Mouse (Mus musculus) forebrain, embryonic 13.5 days (tissue): Measurements from ENCODE around the gene Tenm4. TPM values are rescaled to one million over a fixed set of nuclear protein-coding genes. Genes with fewer than 3 reads are reported as not detected.

Experiments used
- ATAC-seq: fragments of 200-750 bp; cut with Nextera tagmentation; 2 replicates; pipeline ENCODE4 v1.8.0; 2017
- H3K27ac ChIP-seq: fragments of 300-500 bp; sonication (generic); 2 replicates; pipeline ENCODE4 v1.5.1; 2015; ENCODE audit warnings: inconsistent platforms, mild to moderate bottlenecking, moderate library complexity
- H3K27me3 ChIP-seq: fragments of 300-500 bp; sonication (generic); 2 replicates; pipeline ENCODE4 v1.6.1; 2015; ENCODE audit warnings: mild to moderate bottlenecking, inconsistent platforms
- H3K36me3 ChIP-seq: fragments of 300-500 bp; sonication (generic); 2 replicates; pipeline ENCODE4 v1.6.1; 2015; ENCODE audit warnings: mild to moderate bottlenecking, inconsistent platforms; ENCODE audit not compliant: poor library complexity, severe bottlenecking
- H3K4me1 ChIP-seq: fragments of 300-500 bp; sonication (generic); 2 replicates; pipeline ENCODE4 v1.6.1; 2015; ENCODE audit warnings: inconsistent platforms
- H3K4me2 ChIP-seq: fragments of 300-500 bp; sonication (generic); 2 replicates; pipeline ENCODE4 v1.6.1; 2015; ENCODE audit warnings: inconsistent platforms, mild to moderate bottlenecking, moderate library complexity
- H3K4me3 ChIP-seq: fragments of 300-500 bp; sonication (generic); 2 replicates; pipeline ENCODE4 v1.5.1; 2015; ENCODE audit warnings: mild to moderate bottlenecking, inconsistent platforms
- H3K9ac ChIP-seq: fragments of 300-500 bp; sonication (generic); 2 replicates; pipeline ENCODE4 v1.6.1; 2015; ENCODE audit warnings: mild to moderate bottlenecking, inconsistent platforms
- H3K9me3 ChIP-seq: fragments of 300-500 bp; sonication (generic); replicated peaks from 2 replicates; pipeline ENCODE4 v1.6.1; 2016; ENCODE audit warnings: inconsistent platforms
- WGBS: fragments of 180-500 bp; shearing (Covaris S2); methylation state at CpG from one replicate; pipeline ENCODE4 v1.1.7; 2015; 5-methylcytosine and 5-hydroxymethylcytosine counted together
- polyA plus RNA-seq: library from polyadenylated mRNA; unstranded; fragments of >200 nt; fragmentation: Nextera tagmentation; extraction: Ambion mirVana; gene quantifications from 2 replicates; pipeline ENCODE4 v1.2.1, GENCODE M21; 2015

Tenm4 gene
- polyA plus RNA-seq, 1 experiment from 2014 or later: 73.6 TPM

GRCm38 (mm10) chr7:96890035-96890621 lies 719.1 kb downstream of the Tenm4 start:
- peaks cover 59% of the 10 kb centered on the region for H3K36me3 ChIP-seq
- H3K9me3 ChIP-seq: no peaks in the 10 kb centered on the region
- peak; percentile 54; the same call in 1 of the 2 replicates for ATAC-seq
- H3K27ac ChIP-seq: peak overlapping the region; percentile 75
- no peak overlapping the region for H3K4me2 ChIP-seq
- no peak overlapping the region for H3K9ac ChIP-seq
- 32% methylated on average over 7 of the region's 7 CpGs for WGBS
- H3K27me3 ChIP-seq: no peaks in the 10 kb centered on the region
- H3K4me3 ChIP-seq: no peak overlapping the region
- H3K4me1 ChIP-seq: peaks cover 33% of the 10 kb centered on the region

- peaks cover 59% of the 10 kb centered on the region for H3K36me3 ChIP-seq
- WGBS: 72% methylated on average over 10 of the region's 10 CpGs
- H3K9ac ChIP-seq: no peak overlapping the region
- H3K4me3 ChIP-seq: no peak overlapping the region
- no peak for ATAC-seq
- no peak overlapping the region for H3K4me2 ChIP-seq
- H3K9me3 ChIP-seq: no peaks in the 10 kb centered on the region
- H3K27me3 ChIP-seq: no peaks in the 10 kb centered on the region
- peak overlapping the region; percentile 75; the same call in 1 of the 2 replicates for H3K27ac ChIP-seq
- H3K4me1 ChIP-seq: peaks cover 33% of the 10 kb centered on the region
Measured at GRCm38 (mm10) chr7:96890987-96891386, 719.9 kb downstream of the Tenm4 start.

- H3K27ac ChIP-seq: peak overlapping the region; percentile 70
- H3K36me3 ChIP-seq: peaks cover 61% of the 10 kb centered on the region
- no peak overlapping the region for H3K9ac ChIP-seq
- H3K4me2 ChIP-seq: no peak overlapping the region
- no peaks in the 10 kb centered on the region for H3K27me3 ChIP-seq
- peak; percentile 77 for ATAC-seq
- no peaks in the 10 kb centered on the region for H3K9me3 ChIP-seq
- no peak overlapping the region for H3K4me3 ChIP-seq
- peaks cover 34% of the 10 kb centered on the region for H3K4me1 ChIP-seq
- WGBS: 57% methylated on average over 10 of the region's 10 CpGs
Measured at GRCm38 (mm10) chr7:96899036-96899569, 728.1 kb downstream of the Tenm4 start.

GRCm38 (mm10) chr7:96902183-96902582 lies 731.1 kb downstream of the Tenm4 start:
- Histone ChIP-seq H3K4me2 (no peak overlapping the region), H3K4me1 (peaks cover 52% of the 10 kb centered on the region), H3K27ac (peak overlapping the region; percentile 1; the same call in 1 of the 2 replicates)

GRCm38 (mm10) chr7:96903088-96903985 lies 732.3 kb downstream of the Tenm4 start:
- Histone ChIP-seq H3K9me3 (no peaks in the 10 kb centered on the region), H3K4me1 (peaks cover 62% of the 10 kb centered on the region), H3K4me2 (no peak overlapping the region), H3K36me3 (peaks cover 66% of the 10 kb centered on the region), H3K27me3 (no peaks in the 10 kb centered on the region), H3K4me3 (no peak overlapping the region), H3K9ac (no peak overlapping the region), H3K27ac (peak overlapping the region; percentile 1; the same call in 1 of the 2 replicates)
- 56% methylated on average over 17 of the region's 17 CpGs for WGBS
- ATAC-seq: no peak

More at GRCm38 (mm10) chr7:96902183-96902582, 731.1 kb downstream of the Tenm4 start:
- Histone ChIP-seq H3K36me3 (peaks cover 59% of the 10 kb centered on the region), H3K27me3 (no peaks in the 10 kb centered on the region), H3K9ac (no peak overlapping the region), H3K9me3 (no peaks in the 10 kb centered on the region), H3K4me3 (no peak overlapping the region)
- no peak for ATAC-seq
- 67% methylated on average over 5 of the region's 5 CpGs for WGBS

- ATAC-seq: 0 out of 2 replicates have a peak, but pooled peaks have one; percentile 14
- H3K4me1 ChIP-seq: peaks cover 59% of the 10 kb centered on the region
- no peak overlapping the region for H3K9ac ChIP-seq
- WGBS: 50% methylated on average over 3 of the region's 3 CpGs
- H3K4me2 ChIP-seq: no peak overlapping the region
- peaks cover 61% of the 10 kb centered on the region for H3K36me3 ChIP-seq
- no peaks in the 10 kb centered on the region for H3K27me3 ChIP-seq
- H3K27ac ChIP-seq: peak overlapping the region; percentile 51
- no peak overlapping the region for H3K4me3 ChIP-seq
- H3K9me3 ChIP-seq: no peaks in the 10 kb centered on the region
Measured at GRCm38 (mm10) chr7:96904442-96904841, 733.4 kb downstream of the Tenm4 start.

- Histone ChIP-seq H3K4me3 (no peak overlapping the region), H3K27me3 (no peaks in the 10 kb centered on the region), H3K9ac (no peak overlapping the region), H3K4me2 (no peak overlapping the region), H3K36me3 (peaks cover 61% of the 10 kb centered on the region), H3K9me3 (no peaks in the 10 kb centered on the region), H3K27ac (peak overlapping the region; percentile 51; the same call in 1 of the 2 replicates), H3K4me1 (peaks cover 60% of the 10 kb centered on the region)
- 82% methylated on average over 1 of the region's 1 CpGs for WGBS
- no peak for ATAC-seq
Measured at GRCm38 (mm10) chr7:96904936-96905335, 733.9 kb downstream of the Tenm4 start.

GRCm38 (mm10) chr7:96905422-96905821 lies 734.4 kb downstream of the Tenm4 start:
- 43% methylated on average over 3 of the region's 3 CpGs for WGBS
- peaks cover 65% of the 10 kb centered on the region for H3K4me1 ChIP-seq
- no peak overlapping the region for H3K27ac ChIP-seq
- no peak overlapping the region for H3K4me3 ChIP-seq
- ATAC-seq: no peak
- H3K4me2 ChIP-seq: no peak overlapping the region
- H3K9me3 ChIP-seq: no peaks in the 10 kb centered on the region
- peaks cover 61% of the 10 kb centered on the region for H3K36me3 ChIP-seq
- no peak overlapping the region for H3K9ac ChIP-seq
- no peaks in the 10 kb centered on the region for H3K27me3 ChIP-seq

- H3K27ac ChIP-seq: no peak overlapping the region
- no peak for ATAC-seq
- no peak overlapping the region for H3K9ac ChIP-seq
- peaks cover 66% of the 10 kb centered on the region for H3K4me1 ChIP-seq
- H3K4me3 ChIP-seq: no peak overlapping the region
- H3K27me3 ChIP-seq: no peaks in the 10 kb centered on the region
- H3K9me3 ChIP-seq: no peaks in the 10 kb centered on the region
- no peak overlapping the region for H3K4me2 ChIP-seq
- 81% methylated on average over 20 of the region's 20 CpGs for WGBS
- peaks cover 54% of the 10 kb centered on the region for H3K36me3 ChIP-seq
Measured at GRCm38 (mm10) chr7:96906216-96906615, 735.2 kb downstream of the Tenm4 start.

GRCm38 (mm10) chr7:96907971-96908680 lies 737.1 kb downstream of the Tenm4 start:
- ATAC-seq: no peak
- peak overlapping the region; percentile 14 for H3K27ac ChIP-seq
- H3K4me1 ChIP-seq: peaks cover 57% of the 10 kb centered on the region
- H3K27me3 ChIP-seq: peaks cover 6% of the 10 kb centered on the region; the same call in 1 of the 2 replicates
- no peaks in the 10 kb centered on the region for H3K9me3 ChIP-seq
- H3K9ac ChIP-seq: no peak overlapping the region
- no peak overlapping the region for H3K4me3 ChIP-seq
- H3K4me2 ChIP-seq: no peak overlapping the region
- 73% methylated on average over 16 of the region's 16 CpGs for WGBS
- peaks cover 39% of the 10 kb centered on the region for H3K36me3 ChIP-seq

- no peaks in the 10 kb centered on the region for H3K9me3 ChIP-seq
- no peak overlapping the region for H3K4me3 ChIP-seq
- WGBS: 73% methylated on average over 5 of the region's 5 CpGs
- peaks cover 27% of the 10 kb centered on the region for H3K36me3 ChIP-seq
- peaks cover 10% of the 10 kb centered on the region for H3K27me3 ChIP-seq
- no peak overlapping the region for H3K27ac ChIP-seq
- no peak overlapping the region for H3K9ac ChIP-seq
- H3K4me2 ChIP-seq: no peak overlapping the region
- peaks cover 39% of the 10 kb centered on the region for H3K4me1 ChIP-seq
- ATAC-seq: no peak
Measured at GRCm38 (mm10) chr7:96909856-96910255, 738.8 kb downstream of the Tenm4 start.
